8 mouse cellular contexts compared by ENCODE assay signal in genomic region chr2:129821568-129821967, GRCm38 (mm10).
"Had no signal": no experiment of that assay in that cellular context is flagged by ENCODE, and none has a peak within 500 bp of the region (broad histone marks: within the 10 kb centered on the region; RNA-seq: fewer than 3 reads in every experiment).

No protein-coding gene starts in this region.

- DNase-seq: kidney, postnatal 25 days; liver, embryonic 13.5 days; lung, adult 2 months; lung, postnatal 14 days; lung, postnatal 4 days; midbrain, embryonic 14.5 days; thymus, adult 18-20 months; thymus, postnatal 36 days had no signal
